Comparison of ENCODE assay signal across 8 mouse cellular contexts in the genomic region with DNA sequence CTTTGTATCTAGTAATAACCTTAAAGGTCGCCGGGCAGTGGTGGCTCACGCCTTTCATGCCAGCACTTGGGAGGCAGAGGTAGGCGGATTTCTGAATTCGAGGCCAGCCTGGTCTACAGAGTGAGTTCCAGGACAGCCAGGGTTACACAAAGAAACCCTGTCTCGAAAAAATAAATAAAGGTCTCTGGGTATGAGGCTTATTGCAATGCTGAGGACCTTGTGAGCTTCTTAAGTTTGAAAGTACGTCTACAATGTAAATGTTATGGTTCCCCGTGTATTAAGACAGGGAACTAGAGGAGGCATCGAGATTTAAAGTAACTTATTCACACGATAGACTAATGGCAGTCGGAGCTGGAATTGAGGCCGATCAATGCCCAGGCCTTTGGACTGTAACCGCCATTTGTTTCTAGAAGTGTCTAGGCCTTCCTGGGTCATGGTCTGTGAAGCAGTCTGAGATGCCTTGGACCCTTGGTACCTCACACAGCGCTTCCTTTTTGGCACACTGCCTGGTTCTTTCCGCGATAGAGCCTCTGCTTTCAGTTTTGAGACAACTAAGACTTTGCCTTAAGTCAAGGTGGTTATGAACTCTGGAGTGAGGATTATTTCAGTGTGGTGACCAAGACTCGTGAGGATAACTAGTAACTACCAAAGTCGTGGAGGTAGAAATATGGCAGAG. TPM values are rescaled to one million over a fixed set of nuclear protein-coding genes. Genes with fewer than 3 reads are reported as not detected.
DNase-seq lines count a peak whose midpoint lies in the region; ATAC-seq and TF ChIP-seq lines count a peak whose summit lies in the region.

No protein-coding gene starts in this region.

- no peaks in the 10 kb centered on the region for H3K27me3 ChIP-seq in erythroblast, embryonic 14.5 days (ENCODE audit: control insufficient read depth)
- H3K27me3 ChIP-seq in heart, postnatal 0 days (ENCODE audit: control insufficient read depth, insufficient read depth, low read length) = no peaks in the 10 kb centered on the region
- no peaks in the 10 kb centered on the region for H3K27me3 ChIP-seq in lung, embryonic 14.5 days (ENCODE audit: insufficient read depth, low read length)
- no peaks in the 10 kb centered on the region for H3K27me3 ChIP-seq in neural tube, embryonic 14.5 days (ENCODE audit: control insufficient read depth, insufficient read depth, low read length)

- no peaks in the 10 kb centered on the region for H3K9me3 ChIP-seq in erythroblast, embryonic 14.5 days (ENCODE audit: control insufficient read depth, low read length)
- H3K9me3 ChIP-seq in heart, postnatal 0 days (replicated peaks; ENCODE audit: control insufficient read depth, low read length) = no peaks in the 10 kb centered on the region
- no peaks in the 10 kb centered on the region for H3K9me3 ChIP-seq in lung, embryonic 14.5 days (ENCODE audit: low read depth, low read length)
- H3K9me3 ChIP-seq in neural tube, embryonic 14.5 days (ENCODE audit: control insufficient read depth, low read length) = no peaks in the 10 kb centered on the region

- H3K9ac ChIP-seq in heart, postnatal 0 days (replicated peaks; ENCODE audit: low read depth, low read length) = peak overlapping the region; percentile 71
- peak overlapping the region; percentile 73 for H3K9ac ChIP-seq in lung, embryonic 14.5 days
- H3K9ac ChIP-seq in neural tube, embryonic 14.5 days (replicated peaks; ENCODE audit: low read depth, low read length) = peak overlapping the region; percentile 60

- 30% methylated on average over 18 of the region's 18 CpGs for WGBS in heart, postnatal 0 days
- WGBS in lung, embryonic 14.5 days = 18% methylated on average over 18 of the region's 18 CpGs
- WGBS in neural tube, embryonic 14.5 days = 34% methylated on average over 18 of the region's 18 CpGs

- peaks cover 40% of the 10 kb centered on the region for H3K4me1 ChIP-seq in erythroblast, embryonic 14.5 days (ENCODE audit: control insufficient read depth)
- H3K4me1 ChIP-seq in heart, postnatal 0 days (ENCODE audit: control insufficient read depth, insufficient read depth) = peaks cover 5% of the 10 kb centered on the region; the same call in 1 of the 2 replicates
- peaks cover 5% of the 10 kb centered on the region for H3K4me1 ChIP-seq in lung, embryonic 14.5 days (ENCODE audit: insufficient read depth)
- no peaks in the 10 kb centered on the region for H3K4me1 ChIP-seq in neural tube, embryonic 14.5 days (ENCODE audit: control insufficient read depth, insufficient read depth, low read length)

- no peak for ATAC-seq in heart, postnatal 0 days (ENCODE audit: insufficient read depth, low read depth)
- peak; percentile 28 for ATAC-seq in lung, embryonic 14.5 days (ENCODE audit: insufficient read depth)
- no peak for ATAC-seq in neural tube, embryonic 14.5 days (ENCODE audit: low read depth)

- peak; percentile 86 for DNase-seq in A20 (ENCODE audit: low read depth, low spot score)
- peak; percentile 67 for DNase-seq in adrenal gland, adult 18-20 months (ENCODE audit: low spot score in 2 of 2)
- DNase-seq in heart, postnatal 0 days (ENCODE audit: low spot score) = peak; percentile 71
- peak; percentile 90 for DNase-seq in kidney, postnatal 14 days
- DNase-seq in lung, embryonic 14.5 days = peak; percentile 91
- peak; percentile 72 for DNase-seq in thymus, postnatal 0 days (ENCODE audit: low spot score)

- peak overlapping the region; percentile 81; the same call in 1 of the 2 replicates for H3K27ac ChIP-seq in heart, postnatal 0 days (ENCODE audit: low read depth)
- peak overlapping the region; percentile 87; the same call in 1 of the 2 replicates for H3K27ac ChIP-seq in lung, embryonic 14.5 days (ENCODE audit: low read depth)
- H3K27ac ChIP-seq in neural tube, embryonic 14.5 days (ENCODE audit: low read depth, low read length) = no peak overlapping the region; the same call in 1 of the 2 replicates

- H3K4me2 ChIP-seq in heart, postnatal 0 days (ENCODE audit: low read depth, low read length) = peak overlapping the region; percentile 79
- H3K4me2 ChIP-seq in lung, embryonic 14.5 days = peak overlapping the region; percentile 70
- H3K4me2 ChIP-seq in neural tube, embryonic 14.5 days (ENCODE audit: low read depth, low read length) = peak overlapping the region; percentile 66

- TF ChIP-seq CTCF in heart, postnatal 0 days (IDR thresholded peaks at IDR 0.05; ENCODE audit: low read depth) = no peak
- TF ChIP-seq CTCF in lung, embryonic 14.5 days (IDR thresholded peaks at IDR 0.05; ENCODE audit: low read depth) = no peak

- peaks cover 29% of the 10 kb centered on the region for H3K36me3 ChIP-seq in erythroblast, embryonic 14.5 days (ENCODE audit: control insufficient read depth)
- peaks cover 20% of the 10 kb centered on the region for H3K36me3 ChIP-seq in heart, postnatal 0 days (replicated peaks; ENCODE audit: control insufficient read depth, insufficient read depth, low read length)
- peaks cover 14% of the 10 kb centered on the region; the same call in 1 of the 2 replicates for H3K36me3 ChIP-seq in lung, embryonic 14.5 days (ENCODE audit: insufficient read depth)
- no peaks in the 10 kb centered on the region for H3K36me3 ChIP-seq in neural tube, embryonic 14.5 days (ENCODE audit: control insufficient read depth, insufficient read depth, low read length)

- H3K4me3 ChIP-seq in erythroblast, embryonic 14.5 days (replicated peaks) = peak overlapping the region; percentile 78
- H3K4me3 ChIP-seq in heart, postnatal 0 days (ENCODE audit: low read depth, low read length) = peak overlapping the region; percentile 76
- H3K4me3 ChIP-seq in lung, embryonic 14.5 days (ENCODE audit: low read depth, low read length) = peak overlapping the region; percentile 73
- H3K4me3 ChIP-seq in neural tube, embryonic 14.5 days (ENCODE audit: low read depth, low read length) = peak overlapping the region; percentile 55

- no peak for TF ChIP-seq EP300 in heart, postnatal 0 days (IDR thresholded peaks at IDR 0.05; ENCODE audit: low read depth)

RNA-seq across cellular contexts. Expression of a gene that starts 0.9 kb away (rescaled TPM):
- total RNA-seq in adrenal gland, adult 18-20 months (2021) = 1,000 to 10,000 TPM in 1 of 2 experiments, 100 to 1,000 TPM in 1; 825 to 1,833 TPM
- 1.1 and 1.6 TPM in 2 replicates for polyA plus RNA-seq in erythroblast, embryonic 14.5 days (2012)
- total RNA-seq in heart, postnatal 0 days (2014; rRNA removed; ENCODE audit: low replicate concordance) = 166 and 244 TPM in 2 replicates
- 273 and 282 TPM in 2 replicates for polyA plus RNA-seq in heart, postnatal 0 days (2015; fragmentation: Nextera tagmentation; extraction: Ambion mirVana)
- polyA plus RNA-seq in lung, embryonic 14.5 days (2014; fragmentation: Nextera tagmentation; extraction: Ambion mirVana) = 308 and 336 TPM in 2 replicates
- 63.5 and 114 TPM in 2 replicates for polyA plus RNA-seq in neural tube, embryonic 14.5 days (2014; fragmentation: Nextera tagmentation; extraction: Ambion mirVana)
- 1,787 and 1,863 TPM in 2 replicates for polyA plus RNA-seq in thymus, postnatal 0 days (2015; fragmentation: Nextera tagmentation; extraction: Ambion mirVana)

RNA-seq across cellular contexts. Expression of a gene that starts 12.1 kb away (rescaled TPM):
- under 1 TPM in 1 of 2 experiments, not detected in 1; 0.16 TPM for total RNA-seq in adrenal gland, adult 18-20 months (2021)
- not detected in 2 replicates for polyA plus RNA-seq in erythroblast, embryonic 14.5 days (2012)
- not detected in 2 replicates for total RNA-seq in heart, postnatal 0 days (2014; rRNA removed; ENCODE audit: low replicate concordance)
- not detected in 2 replicates for polyA plus RNA-seq in heart, postnatal 0 days (2015; fragmentation: Nextera tagmentation; extraction: Ambion mirVana)
- polyA plus RNA-seq in lung, embryonic 14.5 days (2014; fragmentation: Nextera tagmentation; extraction: Ambion mirVana) = not detected in 2 replicates
- not detected in 2 replicates for polyA plus RNA-seq in neural tube, embryonic 14.5 days (2014; fragmentation: Nextera tagmentation; extraction: Ambion mirVana)
- 0.08 and 0.14 TPM in 2 replicates for polyA plus RNA-seq in thymus, postnatal 0 days (2015; fragmentation: Nextera tagmentation; extraction: Ambion mirVana)

RNA-seq across cellular contexts. Expression of a gene that starts 30.2 kb away (rescaled TPM):
- 10 to 100 TPM; 16.1 to 17.9 TPM for total RNA-seq in adrenal gland, adult 18-20 months (2021)
- 0.03 and 0.06 TPM in 2 replicates for polyA plus RNA-seq in erythroblast, embryonic 14.5 days (2012)
- 11.0 and 15.7 TPM in 2 replicates for total RNA-seq in heart, postnatal 0 days (2014; rRNA removed; ENCODE audit: low replicate concordance)
- 2.2 and 2.7 TPM in 2 replicates for polyA plus RNA-seq in heart, postnatal 0 days (2015; fragmentation: Nextera tagmentation; extraction: Ambion mirVana)
- 11.5 and 14.3 TPM in 2 replicates for polyA plus RNA-seq in lung, embryonic 14.5 days (2014; fragmentation: Nextera tagmentation; extraction: Ambion mirVana)
- polyA plus RNA-seq in neural tube, embryonic 14.5 days (2014; fragmentation: Nextera tagmentation; extraction: Ambion mirVana) = 10.2 and 10.4 TPM in 2 replicates
- polyA plus RNA-seq in thymus, postnatal 0 days (2015; fragmentation: Nextera tagmentation; extraction: Ambion mirVana) = 5.8 and 6.9 TPM in 2 replicates

RNA-seq across cellular contexts. Expression of a gene that starts 37.6 kb away (rescaled TPM):
- total RNA-seq in adrenal gland, adult 18-20 months (2021) = not detected
- not detected in 2 replicates for polyA plus RNA-seq in erythroblast, embryonic 14.5 days (2012)
- not detected in 2 replicates for total RNA-seq in heart, postnatal 0 days (2014; rRNA removed; ENCODE audit: low replicate concordance)
- 0.04 and 0.05 TPM in 2 replicates for polyA plus RNA-seq in heart, postnatal 0 days (2015; fragmentation: Nextera tagmentation; extraction: Ambion mirVana)
- polyA plus RNA-seq in lung, embryonic 14.5 days (2014; fragmentation: Nextera tagmentation; extraction: Ambion mirVana) = not detected in 2 replicates
- 0.08 TPM in 1 of 2 replicates, not detected in the other for polyA plus RNA-seq in neural tube, embryonic 14.5 days (2014; fragmentation: Nextera tagmentation; extraction: Ambion mirVana)
- 1.1 and 2.5 TPM in 2 replicates for polyA plus RNA-seq in thymus, postnatal 0 days (2015; fragmentation: Nextera tagmentation; extraction: Ambion mirVana)

RNA-seq across cellular contexts. Expression of a gene that starts 37.7 kb away (rescaled TPM):
- not detected for total RNA-seq in adrenal gland, adult 18-20 months (2021)
- not detected in 2 replicates for polyA plus RNA-seq in erythroblast, embryonic 14.5 days (2012)
- total RNA-seq in heart, postnatal 0 days (2014; rRNA removed; ENCODE audit: low replicate concordance) = not detected in 2 replicates
- not detected in 2 replicates for polyA plus RNA-seq in heart, postnatal 0 days (2015; fragmentation: Nextera tagmentation; extraction: Ambion mirVana)
- not detected in 2 replicates for polyA plus RNA-seq in lung, embryonic 14.5 days (2014; fragmentation: Nextera tagmentation; extraction: Ambion mirVana)
- not detected in 2 replicates for polyA plus RNA-seq in neural tube, embryonic 14.5 days (2014; fragmentation: Nextera tagmentation; extraction: Ambion mirVana)
- not detected in 2 replicates for polyA plus RNA-seq in thymus, postnatal 0 days (2015; fragmentation: Nextera tagmentation; extraction: Ambion mirVana)

Comparison
In these comparisons a context has a peak if more than half of its experiments do, and no peak if none do; other contexts are left out.
1. RNA of a gene that starts 0.9 kb away (polyA plus RNA-seq): 1,787 to 1,863 TPM in thymus, postnatal 0 days, 308 to 336 TPM in lung, embryonic 14.5 days, 273 to 282 TPM in heart, postnatal 0 days and 63.5 to 114 TPM in neural tube, embryonic 14.5 days; 1.1 to 1.6 TPM in erythroblast, embryonic 14.5 days; every median in the first group is over 10 times any median in the second.
2. Peak in every context shown above with its lines, with median percentiles within 50 percentile points of each other: DNase-seq, H3K4me3 ChIP-seq, H3K4me2 ChIP-seq and H3K9ac ChIP-seq.